Mouse (Mus musculus) hindbrain, embryonic 11.5 days (tissue): ENCODE results near the gene Mrpl53. TPM values are rescaled to one million over a fixed set of nuclear protein-coding genes. Genes with fewer than 3 reads are reported as not detected.

Experiments used
- ATAC-seq: fragments of 200-750 bp; cut with Nextera tagmentation; 2 replicates; pipeline ENCODE4 v1.8.0; 2017; ENCODE audit warnings: mild to moderate bottlenecking, moderate TSS enrichment, moderate library complexity; ENCODE audit not compliant: low FRiP score
- DNase-seq: peaks from one replicate; pipeline ENCODE4 v3.0.0-alpha.2; 2015; ENCODE audit warnings: low spot score
- H3K27ac ChIP-seq: fragments of 300-500 bp; sonication (generic); 2 replicates; pipeline ENCODE4 v1.5.1; 2014; ENCODE audit warnings: mild to moderate bottlenecking, low read depth, low read length
- H3K27me3 ChIP-seq: fragments of 300-500 bp; sonication (generic); 2 replicates; pipeline ENCODE4 v1.6.1; 2014; ENCODE audit warnings: mild to moderate bottlenecking, low read length, moderate library complexity, mixed read lengths; ENCODE audit not compliant: control insufficient read depth, insufficient read depth
- H3K36me3 ChIP-seq: fragments of 300-500 bp; sonication (generic); 2 replicates; pipeline ENCODE4 v1.6.1; 2014; ENCODE audit warnings: mild to moderate bottlenecking, low read length, moderate library complexity, mixed read lengths; ENCODE audit not compliant: control insufficient read depth, insufficient read depth
- H3K4me1 ChIP-seq: fragments of 300-500 bp; sonication (generic); replicated peaks from 2 replicates; pipeline ENCODE4 v1.6.1; 2014; ENCODE audit warnings: low read length, mixed read lengths; ENCODE audit not compliant: control insufficient read depth, insufficient read depth
- H3K4me2 ChIP-seq: fragments of 300-500 bp; sonication (generic); replicated peaks from 2 replicates; pipeline ENCODE4 v1.6.1; 2014; ENCODE audit warnings: mild to moderate bottlenecking, low read depth, low read length
- H3K4me3 ChIP-seq: fragments of 300-500 bp; sonication (generic); 2 replicates; pipeline ENCODE4 v1.5.1; 2014; ENCODE audit warnings: low read depth, low read length
- H3K9ac ChIP-seq: fragments of 300-500 bp; sonication (generic); 2 replicates; pipeline ENCODE4 v1.6.1; 2014; ENCODE audit warnings: low read depth, low read length
- H3K9me3 ChIP-seq: fragments of 300-500 bp; sonication (generic); 2 replicates; pipeline ENCODE4 v1.6.1; 2016; ENCODE audit warnings: low read length; ENCODE audit not compliant: control insufficient read depth
- WGBS: fragments of 180-500 bp; shearing (Covaris S2); extraction: QIAGEN DNeasy Blood & Tissue Kit; methylation state at CpG from one replicate; pipeline ENCODE4 v1.1.7; 2014; 5-methylcytosine and 5-hydroxymethylcytosine counted together
- polyA plus RNA-seq: library from polyadenylated mRNA; unstranded; fragments of >200 nt; fragmentation: Nextera tagmentation; extraction: Ambion mirVana; gene quantifications from 2 replicates; pipeline ENCODE4 v1.2.1, GENCODE M21; 2014

The Mrpl53 gene
- polyA plus RNA-seq, 1 experiment from 2014 or later = 127 TPM

- ATAC-seq = no peak
Observed at GRCm38 (mm10) chr6:83134951-83135513, 26.2 kb downstream of the Mrpl53 start, which contains the start of gene Rtkn. TSS of gene Rtkn (plus strand) at chr6:83135463.

GRCm38 (mm10) chr6:83135571-83136161 is 26.8 kb downstream of the Mrpl53 start:
- Histone ChIP-seq H3K36me3 (no peaks in the 10 kb centered on the region), H3K27ac (no peak overlapping the region), H3K4me2 (peak overlapping the region; percentile 87), H3K27me3 (no peaks in the 10 kb centered on the region), H3K9me3 (no peaks in the 10 kb centered on the region), H3K4me1 (peaks cover 9% of the 10 kb centered on the region; the same call in 1 of the 2 replicates), H3K9ac (peak overlapping the region; percentile 53; the same call in 1 of the 2 replicates), H3K4me3 (peak overlapping the region; percentile 62)
- DNase-seq (peak; percentile 37), ATAC-seq (no peak)
- 6% methylated on average over 37 of the region's 37 CpGs for WGBS

More at GRCm38 (mm10) chr6:83134951-83135513, 26.2 kb downstream of the Mrpl53 start, which contains the start of gene Rtkn:
- Histone ChIP-seq H3K4me1 (peaks cover 9% of the 10 kb centered on the region; the same call in 1 of the 2 replicates), H3K27ac (peak within 1 kb of the TSS; percentile 99; the same call in 1 of the 2 replicates), H3K36me3 (no peaks in the 10 kb centered on the region), H3K9ac (peak within 1 kb of the TSS; percentile 53; the same call in 1 of the 2 replicates), H3K27me3 (no peaks in the 10 kb centered on the region), H3K4me3 (peak within 1 kb of the TSS; percentile 62), H3K9me3 (no peaks in the 10 kb centered on the region), H3K4me2 (peak within 1 kb of the TSS; percentile 87)
- WGBS = 59% methylated on average over 7 of the region's 7 CpGs
- DNase-seq = no peak

GRCm38 (mm10) chr6:83136291-83136880 is 27.5 kb downstream of the Mrpl53 start:
- Histone ChIP-seq H3K4me1 (peaks cover 9% of the 10 kb centered on the region; the same call in 1 of the 2 replicates), H3K36me3 (no peaks in the 10 kb centered on the region), H3K9ac (peak overlapping the region; percentile 96), H3K4me3 (peak overlapping the region; percentile 62), H3K27me3 (no peaks in the 10 kb centered on the region; the same call in 1 of the 2 replicates), H3K9me3 (no peaks in the 10 kb centered on the region), H3K4me2 (peak overlapping the region; percentile 87), H3K27ac (peak overlapping the region; percentile 99)
- no peak; the same call in 1 of the 2 replicates for ATAC-seq
- no peak for DNase-seq
- WGBS = 15% methylated on average over 5 of the region's 5 CpGs

GRCm38 (mm10) chr6:83136881-83137575 is 28.2 kb downstream of the Mrpl53 start:
- DNase-seq = peak; percentile 89
- peak overlapping the region; percentile 62 for H3K4me3 ChIP-seq
- H3K27ac ChIP-seq = peak overlapping the region; percentile 99
- H3K9ac ChIP-seq = peak overlapping the region; percentile 96
- H3K9me3 ChIP-seq = no peaks in the 10 kb centered on the region
- H3K36me3 ChIP-seq = no peaks in the 10 kb centered on the region
- peak overlapping the region; percentile 87 for H3K4me2 ChIP-seq
- peaks cover 12% of the 10 kb centered on the region for H3K4me1 ChIP-seq
- no peaks in the 10 kb centered on the region; the same call in 1 of the 2 replicates for H3K27me3 ChIP-seq
- ATAC-seq = peak; percentile 83
- under 1% methylated on average over 26 of the region's 26 CpGs for WGBS

- H3K4me2 ChIP-seq = peak overlapping the region; percentile 87
- DNase-seq = peak; percentile 92
- no peaks in the 10 kb centered on the region for H3K9me3 ChIP-seq
- peak; percentile 78 for ATAC-seq
- H3K27me3 ChIP-seq = no peaks in the 10 kb centered on the region; the same call in 1 of the 2 replicates
- no peaks in the 10 kb centered on the region for H3K36me3 ChIP-seq
- H3K4me1 ChIP-seq = peaks cover 17% of the 10 kb centered on the region
- under 1% methylated on average over 12 of the region's 12 CpGs for WGBS
- peak overlapping the region; percentile 99 for H3K27ac ChIP-seq
- H3K4me3 ChIP-seq = peak overlapping the region; percentile 62
- H3K9ac ChIP-seq = peak overlapping the region; percentile 96
Observed at GRCm38 (mm10) chr6:83137576-83137950, 28.7 kb downstream of the Mrpl53 start.

GRCm38 (mm10) chr6:83138056-83138455 is 29.2 kb downstream of the Mrpl53 start:
- Histone ChIP-seq H3K4me3 (peak overlapping the region; percentile 62), H3K9ac (peak overlapping the region; percentile 96), H3K36me3 (no peaks in the 10 kb centered on the region), H3K4me1 (peaks cover 17% of the 10 kb centered on the region), H3K27ac (peak overlapping the region; percentile 99), H3K27me3 (no peaks in the 10 kb centered on the region; the same call in 1 of the 2 replicates), H3K9me3 (no peaks in the 10 kb centered on the region), H3K4me2 (peak overlapping the region; percentile 87)
- 0% methylated on average over 11 of the region's 11 CpGs for WGBS
- ATAC-seq (peak; percentile 60), DNase-seq (peak; percentile 66)

- H3K36me3 ChIP-seq = no peaks in the 10 kb centered on the region
- H3K4me3 ChIP-seq = no peak overlapping the region
- DNase-seq (no peak), ATAC-seq (no peak)
- H3K9ac ChIP-seq = no peak overlapping the region
- H3K27me3 ChIP-seq = no peaks in the 10 kb centered on the region; the same call in 1 of the 2 replicates
- no peak overlapping the region for H3K27ac ChIP-seq
- H3K9me3 ChIP-seq = no peaks in the 10 kb centered on the region
- H3K4me2 ChIP-seq = no peak overlapping the region
- WGBS = 96% methylated on average over 8 of the region's 8 CpGs
- peaks cover 17% of the 10 kb centered on the region for H3K4me1 ChIP-seq
Observed at GRCm38 (mm10) chr6:83140044-83140443, 31.2 kb downstream of the Mrpl53 start.

- peaks cover 11% of the 10 kb centered on the region for H3K4me1 ChIP-seq
- WGBS = 24% methylated on average over 4 of the region's 4 CpGs
Observed at GRCm38 (mm10) chr6:83141636-83142035, 32.8 kb downstream of the Mrpl53 start.

More at GRCm38 (mm10) chr6:83141636-83142035, 32.8 kb downstream of the Mrpl53 start:
- DNase-seq (no peak), ATAC-seq (no peak)
- H3K4me2 ChIP-seq = peak overlapping the region; percentile 59
- peak overlapping the region; percentile 31; the same call in 1 of the 2 replicates for H3K4me3 ChIP-seq
- H3K9ac ChIP-seq = peak overlapping the region; percentile 46
- H3K9me3 ChIP-seq = no peaks in the 10 kb centered on the region
- H3K27me3 ChIP-seq = no peaks in the 10 kb centered on the region; the same call in 1 of the 2 replicates
- no peak overlapping the region for H3K27ac ChIP-seq
- no peaks in the 10 kb centered on the region for H3K36me3 ChIP-seq
